Mouse (Mus musculus): ENCODE results near the gene Fbxo24. TPM values are rescaled to one million over a fixed set of nuclear protein-coding genes. Genes with fewer than 3 reads are reported as not detected.

Gene Fbxo24
- polyA plus RNA-seq, 1 experiment: 0.23 TPM

DNA sequence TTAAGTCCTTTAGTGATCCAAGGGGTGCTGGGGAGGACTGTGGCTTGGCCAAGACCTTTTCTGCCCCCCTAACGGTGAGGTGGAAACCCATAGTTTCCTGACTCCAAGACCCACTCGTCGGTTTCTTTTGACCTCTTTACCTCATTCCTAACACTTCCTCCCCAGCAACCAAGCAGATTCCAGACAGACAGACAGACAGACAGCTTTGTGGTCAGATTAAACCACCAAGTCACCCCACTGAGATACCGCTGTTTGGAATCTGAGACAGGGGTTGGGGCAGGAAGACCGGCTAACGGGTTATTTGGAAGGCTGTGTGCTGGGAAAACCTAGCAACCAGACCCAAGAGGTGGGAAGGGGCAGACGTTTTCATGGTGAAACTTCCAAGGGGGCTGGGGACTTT is 58.6 kb downstream of the Fbxo24 start:
- no peak for DNase-seq (ENCODE audit: low read depth)
- TF ChIP-seq POLR2A (IDR thresholded peaks at IDR 0.05; ENCODE audit: borderline replicate concordance, extremely low read depth, insufficient read depth, insufficient read length, poor library complexity, severe bottlenecking): no peak
- TF ChIP-seq CTCF (IDR thresholded peaks at IDR 0.05; ENCODE audit: borderline replicate concordance, extremely low read depth, insufficient read depth, insufficient read length): no peak

DNA sequence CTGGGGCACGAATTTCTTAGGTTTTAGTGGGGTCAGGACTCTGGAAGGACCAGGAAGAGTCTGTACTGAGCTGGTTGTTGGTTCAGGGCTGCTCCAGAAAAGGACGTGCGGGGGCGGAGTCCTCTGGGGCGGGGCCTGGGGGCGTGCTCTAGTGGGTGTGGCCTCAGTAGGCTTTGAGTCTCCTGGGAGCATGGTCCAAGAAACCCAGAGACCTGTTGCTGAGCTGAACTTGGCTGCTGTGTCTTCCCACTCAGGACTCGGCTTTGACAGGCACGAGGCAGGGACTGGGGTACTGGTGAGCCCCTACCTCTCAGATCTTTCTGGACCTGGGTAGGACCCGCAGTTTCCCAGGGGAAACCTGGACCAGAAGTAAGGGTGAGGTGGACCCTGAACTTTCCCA is 59.1 kb downstream of the Fbxo24 start, which contains the start of gene Tfr2:
Tfr2 (plus strand) TSS at position 176 of the 400 bp plus-strand sequence.
- TF ChIP-seq POLR2A (IDR thresholded peaks at IDR 0.05; ENCODE audit: borderline replicate concordance, extremely low read depth, insufficient read depth, insufficient read length, poor library complexity, severe bottlenecking): no peak
- TF ChIP-seq CTCF (IDR thresholded peaks at IDR 0.05; ENCODE audit: borderline replicate concordance, extremely low read depth, insufficient read depth, insufficient read length): no peak
- no peak for DNase-seq (ENCODE audit: low read depth)

DNA sequence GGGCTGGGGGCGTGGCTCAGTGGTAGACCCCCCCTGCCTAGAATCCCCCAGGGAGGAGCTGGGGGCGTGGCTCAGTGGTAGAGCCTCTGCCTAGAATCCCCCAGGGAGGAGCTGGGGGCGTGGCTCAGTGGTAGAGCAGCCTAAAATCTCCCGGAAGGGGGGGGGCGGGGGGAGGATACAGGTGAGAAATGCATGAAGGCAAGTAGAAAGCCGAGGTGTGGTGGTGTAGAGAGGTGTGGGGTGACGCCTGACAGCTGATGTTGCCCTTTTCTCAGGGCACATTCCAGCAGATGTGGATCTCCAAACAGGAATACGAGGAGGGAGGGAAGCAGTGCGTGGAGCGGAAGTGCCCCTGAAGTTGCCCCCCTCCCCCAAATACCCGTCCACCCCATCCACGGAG is 59.8 kb downstream of the Fbxo24 start:
- no peak for DNase-seq (ENCODE audit: low read depth)
- TF ChIP-seq POLR2A (IDR thresholded peaks at IDR 0.05; ENCODE audit: borderline replicate concordance, extremely low read depth, insufficient read depth, insufficient read length, poor library complexity, severe bottlenecking): no peak
- TF ChIP-seq CTCF (IDR thresholded peaks at IDR 0.05; ENCODE audit: borderline replicate concordance, extremely low read depth, insufficient read depth, insufficient read length): no peak

DNA sequence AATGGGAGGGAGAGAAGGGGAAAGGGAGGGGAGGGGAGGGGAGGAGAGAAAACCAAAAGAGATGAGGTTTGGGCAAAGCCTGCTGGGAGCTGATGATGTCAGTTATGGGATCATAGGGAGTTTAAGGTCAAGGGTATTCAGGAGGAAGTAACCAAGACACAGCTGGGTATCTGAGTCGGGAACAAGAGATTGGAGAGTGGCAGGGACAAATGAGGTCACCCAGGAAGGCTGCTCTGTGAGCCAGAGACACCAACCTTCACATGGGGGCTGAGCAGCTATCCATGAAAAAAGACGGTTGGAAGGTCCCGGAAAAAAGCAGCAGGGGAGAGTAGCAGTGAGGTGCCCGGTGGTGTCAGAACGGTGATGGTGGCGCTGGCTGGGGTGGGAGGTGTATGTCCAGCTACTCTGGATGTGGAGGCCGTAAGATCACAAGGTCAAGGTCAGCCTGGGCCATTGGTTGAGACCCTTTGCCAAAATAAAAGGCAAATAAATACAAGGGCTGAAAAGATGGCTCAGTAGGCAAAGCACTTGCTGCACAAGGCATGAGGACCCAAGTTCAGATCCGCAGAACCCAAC is 60.5 kb downstream of the Fbxo24 start:
- TF ChIP-seq CTCF (IDR thresholded peaks at IDR 0.05; ENCODE audit: borderline replicate concordance, extremely low read depth, insufficient read depth, insufficient read length) (no peak), POLR2A (IDR thresholded peaks at IDR 0.05; ENCODE audit: borderline replicate concordance, extremely low read depth, insufficient read depth, insufficient read length, poor library complexity, severe bottlenecking) (no peak)
- DNase-seq (ENCODE audit: low read depth): no peak

DNA sequence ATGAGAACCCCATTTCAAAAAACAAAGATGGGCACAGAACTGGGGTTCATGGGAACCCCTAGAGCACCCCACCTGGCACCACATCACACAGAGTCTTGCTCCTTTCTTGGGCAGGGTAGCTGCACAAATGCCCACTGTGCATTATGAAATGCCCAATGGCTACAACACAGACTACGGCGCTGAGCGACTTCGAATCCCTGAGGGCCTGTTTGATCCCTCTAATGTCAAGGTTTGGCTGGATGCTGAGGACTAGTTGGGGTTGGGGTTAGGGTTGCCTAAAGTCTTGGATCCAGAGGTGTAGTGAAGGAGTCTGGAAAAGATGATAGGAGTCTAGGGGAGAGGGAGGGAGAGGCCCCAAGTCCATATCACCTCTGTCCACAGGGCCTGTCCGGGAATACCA is 62.4 kb downstream of the Fbxo24 start:
- DNase-seq (ENCODE audit: low read depth): no peak
- TF ChIP-seq POLR2A (IDR thresholded peaks at IDR 0.05; ENCODE audit: borderline replicate concordance, extremely low read depth, insufficient read depth, insufficient read length, poor library complexity, severe bottlenecking): no peak
- no peak for TF ChIP-seq CTCF (IDR thresholded peaks at IDR 0.05; ENCODE audit: borderline replicate concordance, extremely low read depth, insufficient read depth, insufficient read length)

DNA sequence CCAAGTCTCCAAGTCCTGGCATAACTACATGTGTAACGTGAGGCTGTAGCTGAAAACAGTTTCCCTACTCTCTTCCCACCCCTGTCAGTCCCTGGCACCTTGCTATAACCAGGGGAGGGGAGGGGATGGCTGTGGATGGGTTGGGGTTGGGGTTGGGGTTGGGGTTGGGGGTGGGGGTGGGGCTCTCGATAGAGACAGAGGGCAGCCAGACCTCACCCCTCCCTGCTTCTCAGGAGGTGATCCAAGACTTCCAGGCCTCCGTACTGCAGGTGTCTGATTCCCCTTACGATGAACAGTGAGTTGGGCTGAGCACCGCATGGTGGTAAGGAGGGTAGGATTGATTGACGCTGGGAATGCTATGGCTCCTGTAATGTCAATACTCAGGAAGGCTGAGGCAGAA is 63.1 kb downstream of the Fbxo24 start:
- no peak for DNase-seq (ENCODE audit: low read depth)
- TF ChIP-seq CTCF (IDR thresholded peaks at IDR 0.05; ENCODE audit: borderline replicate concordance, extremely low read depth, insufficient read depth, insufficient read length) (no peak), POLR2A (IDR thresholded peaks at IDR 0.05; ENCODE audit: borderline replicate concordance, extremely low read depth, insufficient read depth, insufficient read length, poor library complexity, severe bottlenecking) (no peak)

DNA sequence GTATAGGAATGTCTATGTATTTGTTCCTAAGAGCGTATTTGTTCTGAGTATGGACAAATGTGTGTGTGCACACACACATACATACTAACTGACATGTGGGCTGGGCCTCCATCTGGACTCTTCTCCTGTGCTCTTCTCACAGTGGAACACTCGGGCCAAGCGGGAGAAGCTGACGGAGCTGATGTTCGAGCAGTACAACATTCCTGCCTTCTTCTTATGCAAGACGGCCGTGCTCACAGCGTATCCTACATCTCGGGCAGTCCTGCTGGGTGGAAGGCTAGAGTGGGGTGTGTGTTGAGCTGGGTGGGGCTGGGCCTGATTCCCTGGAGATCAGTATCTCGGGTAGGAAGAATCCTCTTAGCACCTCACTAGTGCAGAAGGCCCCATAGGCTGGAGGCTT is 65.8 kb downstream of the Fbxo24 start:
- DNase-seq (ENCODE audit: low read depth): no peak
- TF ChIP-seq CTCF (IDR thresholded peaks at IDR 0.05; ENCODE audit: borderline replicate concordance, extremely low read depth, insufficient read depth, insufficient read length) (no peak), POLR2A (IDR thresholded peaks at IDR 0.05; ENCODE audit: borderline replicate concordance, extremely low read depth, insufficient read depth, insufficient read length, poor library complexity, severe bottlenecking) (no peak)

Other genes starting within 250 kb of the Fbxo24 start
- 0.20 and 0.30 TPM in 2 replicates for gene Zan, start 151.9 kb downstream of the Fbxo24 start, polyA plus RNA-seq (2012; rRNA removed)
- gene Pop7, start 126.5 kb downstream of the Fbxo24 start, polyA plus RNA-seq (2012; rRNA removed): 64.3 and 83.1 TPM in 2 replicates
- 56.9 and 57.9 TPM in 2 replicates for gene Gigyf1, start 110.5 kb downstream of the Fbxo24 start, polyA plus RNA-seq (2012; rRNA removed)
- not detected in 2 replicates for gene Epo, start 95.8 kb downstream of the Fbxo24 start, polyA plus RNA-seq (2012; rRNA removed)
- gene Gnb2, start 95.5 kb downstream of the Fbxo24 start, polyA plus RNA-seq (2012; rRNA removed): 1,055 and 1,401 TPM in 2 replicates
- gene Actl6b, start 75.5 kb downstream of the Fbxo24 start, polyA plus RNA-seq (2012; rRNA removed): 298 and 316 TPM in 2 replicates
- gene Tfr2, start 59.2 kb downstream of the Fbxo24 start, polyA plus RNA-seq (2012; rRNA removed): 9.4 and 13.5 TPM in 2 replicates
- gene Mospd3, start 27.9 kb downstream of the Fbxo24 start, polyA plus RNA-seq (2012; rRNA removed): 88.2 and 103 TPM in 2 replicates
- gene Pcolce, start 15.2 kb downstream of the Fbxo24 start, polyA plus RNA-seq (2012; rRNA removed): 14.5 and 30.4 TPM in 2 replicates
- gene Lrch4, start 119 bp upstream of the Fbxo24 start, polyA plus RNA-seq (2012; rRNA removed): 16.9 and 18.8 TPM in 2 replicates
- gene Gm20605, start 173 bp upstream of the Fbxo24 start, polyA plus RNA-seq (2012; rRNA removed): 14.8 and 14.9 TPM in 2 replicates
- 31.0 and 37.8 TPM in 2 replicates for gene Sap25, start 12.3 kb upstream of the Fbxo24 start, polyA plus RNA-seq (2012; rRNA removed)
- gene Irs3, start 16.7 kb upstream of the Fbxo24 start, polyA plus RNA-seq (2012; rRNA removed): 0.06 TPM in 1 of 2 replicates, not detected in the other
- 17.8 and 23.8 TPM in 2 replicates for gene Agfg2, start 55.7 kb upstream of the Fbxo24 start, polyA plus RNA-seq (2012; rRNA removed)
- 208 and 219 TPM in 2 replicates for gene Nyap1, start 112.6 kb upstream of the Fbxo24 start, polyA plus RNA-seq (2012; rRNA removed)
- 51.8 and 53.7 TPM in 2 replicates for gene Tsc22d4, start 116.7 kb upstream of the Fbxo24 start, polyA plus RNA-seq (2012; rRNA removed)
- 47.7 and 81.6 TPM in 2 replicates for gene Ppp1r35, start 149.8 kb upstream of the Fbxo24 start, polyA plus RNA-seq (2012; rRNA removed)
- gene Mepce, start 158.7 kb upstream of the Fbxo24 start, polyA plus RNA-seq (2012; rRNA removed): 35.7 and 38.5 TPM in 2 replicates
- gene Zcwpw1, start 158.8 kb upstream of the Fbxo24 start, polyA plus RNA-seq (2012; rRNA removed): 8.1 and 8.2 TPM in 2 replicates
- gene Pilra, start 207.3 kb upstream of the Fbxo24 start, polyA plus RNA-seq (2012; rRNA removed): 0.12 and 0.42 TPM in 2 replicates
- 0.16 TPM in 1 of 2 replicates, not detected in the other for gene Pilrb1, start 229.1 kb upstream of the Fbxo24 start, polyA plus RNA-seq (2012; rRNA removed)
- 0.08 TPM in 1 of 2 replicates, not detected in the other for gene Pilrb2, start 242.8 kb upstream of the Fbxo24 start, polyA plus RNA-seq (2012; rRNA removed)

All from brain, embryonic 14.5 days (tissue).